Mouse (Mus musculus) liver, adult 2 months (tissue): ENCODE results near the gene Rb1. TPM values are rescaled to one million over a fixed set of nuclear protein-coding genes. Genes with fewer than 3 reads are reported as not detected.

Source experiments
- DNase-seq: peaks from one replicate; pipeline ENCODE4 v3.0.0-alpha.2; 2011; ENCODE audit warnings: low read depth, low spot score; ENCODE audit errors: extremely low read depth
- H3K27ac ChIP-seq: fragments of 200-500 bp; replicated peaks from 2 replicates; pipeline ENCODE4 v1.5.1; 2012; ENCODE audit warnings: low read depth, mild to moderate bottlenecking, control low read depth, inconsistent platforms, low read length; ENCODE audit not compliant: insufficient read depth
- H3K27me3 ChIP-seq: fragments of 200-500 bp; 2 replicates; pipeline ENCODE4 v1.6.1; 2012; ENCODE audit warnings: mild to moderate bottlenecking, moderate library complexity, low read length, inconsistent platforms; ENCODE audit not compliant: control insufficient read depth, insufficient read depth
- H3K36me3 ChIP-seq: fragments of 200-500 bp; 2 replicates; pipeline ENCODE4 v1.6.1; 2012; ENCODE audit warnings: low read length, inconsistent platforms; ENCODE audit not compliant: control insufficient read depth, insufficient read depth
- H3K4me1 ChIP-seq: fragments of 200-500 bp; 2 replicates; pipeline ENCODE4 v1.6.1; 2011; ENCODE audit warnings: low read length; ENCODE audit not compliant: control insufficient read depth, insufficient read depth
- H3K4me3 ChIP-seq: fragments of 200-500 bp; 2 replicates; pipeline ENCODE4 v1.5.1; 2011; ENCODE audit warnings: low read depth, mild to moderate bottlenecking, control low read depth, low read length, moderate library complexity; ENCODE audit not compliant: insufficient read depth
- H3K79me2 ChIP-seq: fragments of 200-500 bp; 2 replicates; pipeline ENCODE4 v1.6.1; 2012; ENCODE audit warnings: inconsistent platforms, mild to moderate bottlenecking, low read length, moderate library complexity; ENCODE audit not compliant: control insufficient read depth, insufficient read depth
- H3K9ac ChIP-seq: fragments of 200-500 bp; 2 replicates; pipeline ENCODE4 v1.6.1; 2012; ENCODE audit warnings: low read depth, mild to moderate bottlenecking, control low read depth, inconsistent platforms, low read length
- CTCF ChIP-seq: fragments of 200-500 bp; IDR thresholded peaks from 2 replicates; pipeline ENCODE4 v1.5.1; 2011; ENCODE audit warnings: low read depth, low read length, control low read depth
- POLR2A ChIP-seq: fragments of 200-500 bp; IDR thresholded peaks from 2 replicates; pipeline ENCODE4 v1.6.1; 2011; ENCODE audit warnings: low read length, control low read depth; ENCODE audit not compliant: insufficient read depth; ENCODE audit errors: extremely low read depth
- WGBS: fragments of 180-500 bp; shearing (Covaris S2); methylation state at CpG from one replicate; pipeline ENCODE4 v1.1.7; 2018; 5-methylcytosine and 5-hydroxymethylcytosine counted together
- polyA plus RNA-seq: library from polyadenylated mRNA; depleted of rRNA; stranded (reverse); fragments of >200 nt; gene quantifications from 2 replicates; pipeline ENCODE4 v1.2.3, GENCODE M21; 2012
- total RNA-seq: library from RNA; depleted of rRNA; stranded (reverse); fragments of >200 nt; gene quantifications from 2 replicates; pipeline ENCODE4 v1.2.3, GENCODE M21; 2014

The Rb1 gene
- total and polyA plus RNA-seq, 2 experiments: 1.1 to 7.0 TPM

DNA sequence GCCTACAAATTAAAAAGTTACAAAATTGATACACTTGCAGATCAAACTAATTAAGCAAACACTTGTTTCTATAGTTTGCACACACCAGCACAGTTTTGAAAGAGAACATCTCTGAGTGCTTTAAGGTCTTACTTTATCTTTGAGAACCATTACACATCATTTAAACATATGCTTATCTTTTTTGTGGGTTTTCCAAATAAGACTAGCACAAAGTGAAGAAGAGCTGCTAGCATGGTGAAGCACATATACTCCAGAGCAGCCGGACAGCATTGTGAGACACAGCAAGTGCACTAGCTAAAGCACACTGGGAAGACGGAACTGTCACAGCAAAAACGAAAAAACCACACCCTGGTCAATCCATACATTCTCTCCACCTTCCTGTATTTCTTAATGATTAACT lies 3.5 kb downstream of the Rb1 start:
- Histone ChIP-seq H3K4me3 (no peak overlapping the region), H3K4me1 (peaks cover 4% of the 10 kb centered on the region; the same call in 1 of the 2 replicates), H3K27me3 (no peaks in the 10 kb centered on the region), H3K79me2 (peaks cover 4% of the 10 kb centered on the region; the same call in 1 of the 2 replicates), H3K36me3 (no peaks in the 10 kb centered on the region; the same call in 1 of the 2 replicates), H3K27ac (no peak overlapping the region), H3K9ac (no peak overlapping the region)
- TF ChIP-seq POLR2A (no peak), CTCF (no peak)
- no peak for DNase-seq
- 64% methylated on average over 3 of the region's 3 CpGs for WGBS

DNA sequence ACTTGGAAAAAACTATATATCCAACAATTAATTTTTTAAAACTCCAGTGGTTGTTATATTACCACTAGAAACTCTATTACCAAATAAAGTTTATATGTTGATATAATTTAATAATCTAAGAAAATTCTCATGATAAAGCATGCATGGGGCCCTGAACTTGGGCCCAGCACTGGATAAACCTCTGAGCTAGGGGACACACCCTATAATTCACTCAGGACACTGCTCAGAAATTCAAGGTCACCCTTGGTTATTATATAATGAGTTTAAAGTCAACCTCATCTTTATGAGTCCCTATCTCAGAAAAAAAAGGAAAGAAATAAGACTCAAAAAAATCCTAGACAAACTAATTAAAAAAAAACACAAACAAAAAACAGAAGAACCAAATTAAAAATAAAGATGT lies 8.7 kb downstream of the Rb1 start:
- peaks cover 1% of the 10 kb centered on the region; the same call in 1 of the 2 replicates for H3K4me1 ChIP-seq
- no peak overlapping the region for H3K9ac ChIP-seq
- H3K27me3 ChIP-seq: no peaks in the 10 kb centered on the region
- H3K36me3 ChIP-seq: no peaks in the 10 kb centered on the region; the same call in 1 of the 2 replicates
- TF ChIP-seq CTCF: no peak
- no peak for TF ChIP-seq POLR2A
- no peak overlapping the region for H3K4me3 ChIP-seq
- H3K27ac ChIP-seq: no peak overlapping the region
- no peak for DNase-seq
- peaks cover 8% of the 10 kb centered on the region; the same call in 1 of the 2 replicates for H3K79me2 ChIP-seq

DNA sequence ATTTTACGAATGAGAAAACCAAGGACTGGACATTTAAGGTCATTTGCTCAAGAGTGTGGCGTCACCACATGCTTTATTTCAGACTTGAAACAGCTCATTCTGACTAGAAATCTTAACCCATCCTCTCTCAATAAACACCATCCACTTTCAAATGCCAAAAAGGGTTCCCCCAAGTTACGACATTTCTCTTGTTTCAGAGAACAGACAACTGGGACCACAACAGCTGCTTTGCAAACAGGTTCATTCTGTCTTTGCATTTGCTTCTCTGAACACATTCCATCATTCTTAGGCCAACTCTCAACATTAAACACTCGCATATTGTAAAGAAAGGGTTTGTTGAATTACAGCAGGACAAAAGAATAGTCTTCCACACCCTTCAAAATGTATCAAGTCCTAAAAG lies 11.8 kb downstream of the Rb1 start:
- Histone ChIP-seq H3K9ac (no peak overlapping the region), H3K27ac (no peak overlapping the region), H3K36me3 (no peaks in the 10 kb centered on the region), H3K4me1 (no peaks in the 10 kb centered on the region), H3K4me3 (no peak overlapping the region), H3K79me2 (peaks cover 10% of the 10 kb centered on the region), H3K27me3 (no peaks in the 10 kb centered on the region)
- DNase-seq: no peak
- 94% methylated on average over 4 of the region's 4 CpGs for WGBS
- TF ChIP-seq POLR2A: no peak
- TF ChIP-seq CTCF: no peak

DNA sequence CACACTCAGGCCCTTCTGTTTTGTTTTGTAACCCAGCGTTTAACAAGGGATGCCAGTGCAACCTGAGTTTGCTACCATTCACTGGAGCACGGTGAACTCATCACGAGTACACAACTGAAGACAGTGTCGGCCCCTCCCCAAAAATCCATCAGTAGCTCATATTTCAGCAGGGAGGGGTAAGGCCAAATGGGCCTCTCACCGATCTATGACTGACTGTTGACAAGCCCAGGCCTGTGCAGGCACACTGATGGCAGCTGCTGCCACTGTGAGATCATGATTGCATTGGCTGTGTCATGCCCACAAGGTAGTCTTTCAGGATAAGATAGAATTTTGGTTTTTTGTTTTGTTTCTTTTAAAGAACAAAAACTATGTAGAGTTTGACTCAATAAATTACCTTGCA lies 12.2 kb downstream of the Rb1 start:
- H3K4me3 ChIP-seq: no peak overlapping the region
- H3K4me1 ChIP-seq: no peaks in the 10 kb centered on the region
- H3K36me3 ChIP-seq: no peaks in the 10 kb centered on the region
- H3K9ac ChIP-seq: no peak overlapping the region
- H3K27me3 ChIP-seq: no peaks in the 10 kb centered on the region
- TF ChIP-seq POLR2A (no peak), CTCF (no peak)
- no peak overlapping the region for H3K27ac ChIP-seq
- 64% methylated on average over 5 of the region's 5 CpGs for WGBS
- DNase-seq: no peak
- peaks cover 10% of the 10 kb centered on the region for H3K79me2 ChIP-seq

DNA sequence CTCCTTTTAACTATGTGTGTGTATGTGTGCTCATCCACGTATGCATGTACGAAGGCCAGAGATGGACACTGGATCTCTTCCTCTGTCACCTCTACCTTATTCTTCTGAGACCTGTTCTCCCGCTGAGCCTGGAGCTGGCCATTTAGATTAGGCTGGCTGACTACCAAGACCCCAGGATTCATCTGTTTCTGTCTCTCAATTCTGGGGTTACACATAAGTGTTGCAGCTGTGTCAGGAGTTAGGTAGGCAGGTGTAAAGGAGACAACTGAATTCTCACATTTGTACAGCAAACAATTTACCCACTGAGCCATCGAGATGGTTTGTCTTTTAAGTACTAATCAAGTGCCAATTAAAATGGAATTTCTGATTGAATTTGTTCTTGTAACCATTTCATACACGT lies 12.7 kb downstream of the Rb1 start:
- H3K79me2 ChIP-seq: peaks cover 10% of the 10 kb centered on the region
- no peaks in the 10 kb centered on the region for H3K4me1 ChIP-seq
- H3K27me3 ChIP-seq: no peaks in the 10 kb centered on the region
- no peak overlapping the region for H3K4me3 ChIP-seq
- no peaks in the 10 kb centered on the region for H3K36me3 ChIP-seq
- WGBS: 91% methylated on average over 5 of the region's 5 CpGs
- no peak overlapping the region for H3K9ac ChIP-seq
- no peak for DNase-seq
- TF ChIP-seq POLR2A: no peak
- no peak for TF ChIP-seq CTCF
- H3K27ac ChIP-seq: no peak overlapping the region

DNA sequence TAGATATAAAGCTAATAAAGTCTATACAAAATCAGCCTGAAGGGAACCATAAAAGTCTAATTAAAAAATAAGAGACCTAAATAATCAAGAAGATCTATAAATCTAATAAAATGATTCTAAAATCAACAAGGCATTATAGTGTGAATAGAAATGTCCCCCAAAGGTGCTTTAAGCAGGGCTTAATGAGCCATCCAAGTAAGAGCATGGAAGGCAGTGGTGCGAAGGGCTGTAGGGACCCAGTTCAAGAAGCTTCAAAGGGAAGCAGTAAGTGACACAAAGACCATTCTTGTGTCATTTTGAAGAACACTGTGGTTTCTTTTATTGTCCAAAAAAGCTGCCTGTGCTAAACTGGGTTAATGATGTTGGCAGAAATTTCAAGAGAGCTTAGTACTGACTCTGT lies 18.1 kb downstream of the Rb1 start:
- Histone ChIP-seq H3K4me3 (no peak overlapping the region), H3K79me2 (peaks cover 6% of the 10 kb centered on the region), H3K36me3 (no peaks in the 10 kb centered on the region), H3K9ac (no peak overlapping the region), H3K27me3 (no peaks in the 10 kb centered on the region), H3K4me1 (no peaks in the 10 kb centered on the region), H3K27ac (no peak overlapping the region)
- DNase-seq: no peak
- TF ChIP-seq CTCF: no peak
- TF ChIP-seq POLR2A: no peak
- 100% methylated on average over 1 of the region's 1 CpGs for WGBS
